Mouse (Mus musculus) bone marrow macrophage, adult 2 months (primary cell): ENCODE data around the gene Gm14418. TPM values are rescaled to one million over a fixed set of nuclear protein-coding genes. Genes with fewer than 3 reads are reported as not detected.
"Not testable (repeated sequence)": the region's sequence is repeated elsewhere in the genome, so short reads cannot be mapped to it uniquely, and the experiment has no call there.

ENCODE experiments used
- H3K27ac ChIP-seq: 2 replicates; pipeline ENCODE4 v1.5.1; 2012; ENCODE audit warnings: low read depth, low read length; ENCODE audit not compliant: insufficient read depth
- H3K4me1 ChIP-seq: 2 replicates; pipeline ENCODE4 v1.6.1; 2012; ENCODE audit warnings: low read length; ENCODE audit not compliant: control insufficient read depth, insufficient read depth
- H3K4me3 ChIP-seq: 2 replicates; pipeline ENCODE4 v1.5.1; 2012; ENCODE audit warnings: mild to moderate bottlenecking, low read length, moderate library complexity; ENCODE audit not compliant: insufficient read depth
- polyA plus RNA-seq: library from polyadenylated mRNA; stranded (reverse); fragments of >200 nt; gene quantifications from 2 replicates; pipeline ENCODE4 v1.2.4, GENCODE M21; 2012; ENCODE audit not compliant: missing spikeins, insufficient read depth, insufficient read length

The Gm14418 gene
- 1.6 and 3.7 TPM in 2 replicates for polyA plus RNA-seq

- not testable (repeated sequence) for H3K27ac ChIP-seq, H3K4me3 ChIP-seq, H3K4me1 ChIP-seq
Observed at GRCm38 (mm10) chr2:177398096-177398495, at the start of gene Gm14418. Gene Gm14418 (minus strand): TSS chr2:177398320.

Other genes with a start within 250 kb of the Gm14418 start
- gene Gm14410, start 191.9 kb downstream of the Gm14418 start, polyA plus RNA-seq = 7.4 and 9.8 TPM in 2 replicates
- 0.67 TPM in 1 of 2 replicates, not detected in the other for gene Gm14409, start 131.3 kb downstream of the Gm14418 start, polyA plus RNA-seq
- 0.60 TPM in 1 of 2 replicates, not detected in the other for gene Gm14412, start 74.0 kb downstream of the Gm14418 start, polyA plus RNA-seq
- gene Zfp970, start 66.4 kb upstream of the Gm14418 start, polyA plus RNA-seq = 11.3 and 11.4 TPM in 2 replicates
- 1.8 and 7.2 TPM in 2 replicates for gene Gm14403, start 99.9 kb upstream of the Gm14418 start, polyA plus RNA-seq
- 2.9 TPM in 1 of 2 replicates, not detected in the other for gene Gm14406, start 179.9 kb upstream of the Gm14418 start, polyA plus RNA-seq